Mouse (Mus musculus) heart, postnatal 14 days (tissue): ENCODE data around the gene Eif1. TPM values are rescaled to one million over a fixed set of nuclear protein-coding genes. Genes with fewer than 3 reads are reported as not detected.

Experiments
- DNase-seq, 2 experiments: peaks; one replicate each; pipeline ENCODE4 v3.0.0; 2021 to 2022
- intact Hi-C: fragments of 180-260 bp; cut with DNase I; formaldehyde crosslinking; loops from one replicate; pipeline ENCODE4 v1.15.1; 2025
- long read RNA-seq, 2 experiments: library from polyadenylated mRNA; stranded (forward); transcript quantifications; one replicate each; pipeline ENCODE4 v2.0.0; 2021
- total RNA-seq, 2 experiments: library from RNA; stranded (reverse); gene quantifications; 2 replicates each; pipeline ENCODE4 v1.2.3; 2021

Gene Eif1
- total RNA-seq: 1,000 to 10,000 TPM; 1,264 to 1,321 TPM
- long read RNA-seq, experiment 1, transcript Eif1-201 (4 exons, 1,322 nt): major isoform, 784 of 798 reads
- long read RNA-seq, experiment 1, partial matches to known transcripts: 0 of 798 reads
- long read RNA-seq, experiment 1, other reads (novel, unspliced or antisense): 8 of 798 reads
- long read RNA-seq, experiment 2, transcript Eif1-201 (4 exons, 1,322 nt): major isoform, 665 of 675 reads
- long read RNA-seq, experiment 2, partial matches to known transcripts: 1 of 675 reads
- long read RNA-seq, experiment 2, other reads (novel, unspliced or antisense): 7 of 675 reads

- DNase-seq: peak; percentile 100
- intact Hi-C loops: loop anchor here (5.0 kb wide), 1 partner anchor 78 kb away; the partner anchor contains the start of gene Jup
These were observed at the start of gene Eif1 for GRCm38 (mm10) chr11:100319492-100320171. TSS of gene Eif1 (plus strand) at chr11:100319885.

GRCm38 (mm10) chr11:100271878-100272277 is 47.8 kb upstream of the Eif1 start:
- intact Hi-C loops: no loop called here
- no peak for DNase-seq

DNA sequence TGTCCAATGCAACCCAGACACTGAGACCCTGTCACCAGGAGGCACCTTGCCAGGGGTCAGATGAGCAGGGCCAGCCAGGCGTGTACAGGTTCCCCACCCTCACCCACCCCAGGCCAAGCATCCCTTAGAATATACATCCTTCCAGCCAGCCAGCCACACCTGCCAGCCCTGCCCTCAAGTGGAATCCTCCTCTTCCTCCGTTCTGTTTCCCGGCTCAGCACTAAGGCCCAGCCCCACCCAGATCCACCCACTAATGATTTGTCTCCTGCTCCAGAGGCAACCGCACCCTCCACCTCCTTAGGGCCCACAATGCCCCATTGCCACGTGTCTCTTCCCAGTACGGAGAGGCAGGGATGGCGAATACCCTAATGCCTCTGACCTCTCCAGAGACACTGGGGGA is 45.0 kb upstream of the Eif1 start:
- no peak for DNase-seq
- intact Hi-C loops: no loop called here

- intact Hi-C loops: no loop called here
- no peak for DNase-seq
These were observed 44.2 kb upstream of the Eif1 start for GRCm38 (mm10) chr11:100275466-100275865.

GRCm38 (mm10) chr11:100277726-100278480 is 41.8 kb upstream of the Eif1 start:
- no peak for DNase-seq
- intact Hi-C loops: no loop called here

DNA sequence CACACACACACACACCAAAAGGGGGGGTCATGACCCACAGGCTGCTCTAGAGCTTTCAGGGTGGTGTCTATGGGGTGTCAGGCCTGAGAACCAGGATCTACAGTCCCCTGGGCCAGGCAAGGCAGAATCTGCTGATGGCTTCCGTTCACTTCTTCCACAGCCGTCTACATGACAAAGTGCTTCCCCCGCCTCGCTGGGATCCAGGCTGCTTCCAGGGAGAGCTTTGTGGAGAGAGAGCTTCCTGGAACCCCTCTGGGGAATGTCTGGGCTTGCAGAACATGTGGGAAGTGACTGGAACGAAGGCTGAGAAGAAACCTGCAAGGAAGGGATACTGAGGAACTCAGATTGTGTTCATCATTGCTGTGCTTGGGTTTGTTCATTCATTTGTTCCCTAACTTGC is 40.9 kb upstream of the Eif1 start:
- no peak for DNase-seq
- intact Hi-C loops: no loop called here

- intact Hi-C loops: loop anchor here (1.0 kb wide), 3 partner anchors 13 to 817 kb away; no protein-coding TSS in a partner anchor
- DNase-seq: peak; percentile 83 to 91
These were observed 37.8 kb upstream of the Eif1 start for GRCm38 (mm10) chr11:100281596-100282544.

DNA sequence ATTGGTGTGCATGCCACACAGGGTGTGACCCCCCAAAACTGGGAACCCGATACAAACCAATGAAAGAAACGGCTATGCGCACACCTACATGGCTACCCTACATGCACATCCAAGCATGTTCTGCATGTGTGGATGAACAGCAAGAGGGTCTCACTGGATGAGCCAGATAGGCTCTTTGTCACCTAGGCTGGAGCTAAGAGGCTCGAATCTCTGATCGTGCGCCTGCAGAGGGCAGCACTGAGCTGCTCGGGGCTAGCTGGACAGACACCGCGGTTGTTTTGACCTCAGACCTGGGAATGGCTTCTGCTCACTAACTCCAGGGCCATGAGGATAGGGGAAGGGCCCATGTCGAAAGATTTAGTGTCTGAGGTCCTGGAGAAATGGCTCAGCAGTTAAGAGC is 37.1 kb upstream of the Eif1 start:
- DNase-seq: peak; percentile 88 to 91
- intact Hi-C loops: loop anchor here (1.0 kb wide), 2 partner anchors 13 to 113 kb away; no protein-coding TSS in a partner anchor

- no peak for DNase-seq
- intact Hi-C loops: no loop called here
These were observed 34.7 kb upstream of the Eif1 start for GRCm38 (mm10) chr11:100284988-100285387.

- intact Hi-C loops: no loop called here
- peak; percentile 58 to 63 for DNase-seq
These were observed 32.7 kb upstream of the Eif1 start for GRCm38 (mm10) chr11:100287024-100287423.

DNA sequence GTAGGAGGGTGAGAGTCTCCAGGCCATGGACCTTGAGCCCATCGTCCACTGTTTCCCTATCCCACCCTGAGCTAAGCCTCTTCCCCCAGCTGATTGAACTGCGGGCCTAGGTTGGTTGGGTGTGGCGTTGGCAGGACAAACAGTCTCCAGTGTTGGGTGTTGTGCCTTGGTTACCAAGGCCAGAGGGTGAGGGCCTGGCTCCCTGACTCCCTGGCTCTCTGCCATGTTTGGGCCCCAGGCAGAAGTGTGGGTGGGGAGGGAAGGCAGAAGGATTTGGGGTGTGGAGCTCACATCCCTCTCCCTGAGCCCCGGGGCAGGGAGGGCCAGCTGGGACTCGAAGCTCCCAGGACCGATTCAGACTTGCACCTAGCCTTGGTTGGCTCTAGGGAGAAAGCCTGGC is 30.7 kb upstream of the Eif1 start:
- intact Hi-C loops: no loop called here
- peak in 1 of 2 experiments; percentile 35 for DNase-seq

DNA sequence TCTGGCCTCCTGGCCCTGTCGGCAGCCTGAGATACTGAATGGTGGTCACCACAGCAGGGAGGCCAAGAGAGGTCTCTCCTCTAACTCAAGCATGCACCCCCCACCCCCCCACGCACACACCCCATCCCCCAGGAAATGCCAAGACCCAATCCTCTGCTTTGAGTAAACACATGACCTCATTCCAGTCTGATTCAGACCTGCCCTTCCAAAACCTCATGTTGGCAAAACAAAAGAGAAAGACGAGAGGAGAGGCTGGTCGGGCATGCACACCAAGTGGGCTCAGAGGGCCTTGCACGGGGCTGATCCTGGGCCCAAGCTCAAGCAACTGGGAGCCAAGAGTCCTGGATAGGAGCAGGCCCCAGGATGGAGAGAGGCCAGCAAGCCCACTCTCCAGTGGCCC is 29.4 kb upstream of the Eif1 start:
- DNase-seq: no peak
- intact Hi-C loops: no loop called here

GRCm38 (mm10) chr11:100292884-100293283 is 26.8 kb upstream of the Eif1 start:
- DNase-seq: no peak
- intact Hi-C loops: no loop called here

DNA sequence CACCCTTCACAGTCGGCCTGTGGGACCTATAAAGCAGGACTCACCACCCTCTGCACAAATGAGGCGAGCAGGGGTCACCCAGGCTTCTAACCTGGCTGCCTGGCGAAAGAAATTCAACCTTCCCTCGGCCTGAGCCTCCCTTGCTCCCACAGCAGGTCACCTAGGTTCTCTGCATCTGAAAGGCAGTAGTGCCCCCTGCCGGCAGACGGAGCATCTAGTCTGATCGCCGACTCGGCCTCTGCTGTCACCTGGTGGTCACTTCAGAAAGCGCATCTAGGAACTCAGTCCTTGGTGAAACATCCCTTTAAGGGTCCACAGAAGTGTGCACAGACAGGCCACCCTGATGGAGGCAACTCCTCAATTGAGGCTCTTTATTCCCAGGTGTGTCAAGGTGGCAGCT is 24.4 kb upstream of the Eif1 start:
- intact Hi-C loops: loop anchor here (1.0 to 5.0 kb wide), 4 partner anchors 13 to 908 kb away; partner anchors contain the start of gene Krt10

GRCm38 (mm10) chr11:100297801-100298200 is 21.9 kb upstream of the Eif1 start:
- DNase-seq: no peak

More for the DNA sequence above, 24.4 kb upstream of the Eif1 start:
- peak; percentile 84 to 89 for DNase-seq

DNA sequence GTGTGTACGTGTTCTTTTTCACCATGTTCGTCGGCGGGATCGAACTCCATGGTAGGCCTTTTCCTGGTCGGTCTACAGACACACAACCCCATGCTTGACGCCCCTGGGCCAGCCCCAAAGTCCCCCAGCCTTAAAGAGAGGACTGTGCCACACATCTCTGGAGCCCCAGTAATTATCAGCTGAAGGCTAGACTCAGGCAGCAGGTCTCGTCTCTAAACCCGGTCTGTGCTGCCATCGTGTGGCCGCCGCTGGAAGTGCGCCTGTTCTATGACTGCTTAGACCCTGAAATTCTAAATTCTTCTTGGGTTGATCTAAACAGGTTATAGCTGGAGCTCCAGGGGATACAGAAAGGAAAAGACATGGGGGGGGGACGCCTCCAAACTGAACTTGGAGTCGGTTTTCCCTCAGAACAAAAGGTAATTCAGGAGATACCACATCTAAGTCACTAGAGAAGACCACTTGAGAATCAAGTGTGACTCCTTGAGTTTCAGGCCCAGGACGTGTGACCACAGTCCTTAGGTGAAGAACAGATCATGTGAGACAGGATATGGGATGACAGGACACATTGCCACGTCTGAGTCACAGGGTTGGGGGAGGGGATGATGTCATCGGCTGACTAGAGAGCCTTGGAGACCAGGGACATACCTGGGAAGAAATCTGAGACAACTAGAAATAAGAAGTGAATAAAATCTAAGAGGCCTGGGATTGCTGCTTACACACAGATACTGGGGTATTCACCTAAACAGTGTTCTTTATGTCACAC is 21.2 kb upstream of the Eif1 start:
- DNase-seq: peak; percentile 84 to 89
- intact Hi-C loops: loop anchor here (5.0 kb wide), 3 partner anchors 131 to 911 kb away; partner anchors contain the start of gene Krt10

More at GRCm38 (mm10) chr11:100297801-100298200, 21.9 kb upstream of the Eif1 start:
- intact Hi-C loops: loop anchor here (5.0 kb wide), 3 partner anchors 130 to 910 kb away; partner anchors contain the start of gene Krt10

- intact Hi-C loops: no loop called here
- peak; percentile 59 to 79 for DNase-seq
These were observed 19.4 kb upstream of the Eif1 start for GRCm38 (mm10) chr11:100300293-100300692.

GRCm38 (mm10) chr11:100301292-100301691 is 18.4 kb upstream of the Eif1 start:
- intact Hi-C loops: no loop called here

DNA sequence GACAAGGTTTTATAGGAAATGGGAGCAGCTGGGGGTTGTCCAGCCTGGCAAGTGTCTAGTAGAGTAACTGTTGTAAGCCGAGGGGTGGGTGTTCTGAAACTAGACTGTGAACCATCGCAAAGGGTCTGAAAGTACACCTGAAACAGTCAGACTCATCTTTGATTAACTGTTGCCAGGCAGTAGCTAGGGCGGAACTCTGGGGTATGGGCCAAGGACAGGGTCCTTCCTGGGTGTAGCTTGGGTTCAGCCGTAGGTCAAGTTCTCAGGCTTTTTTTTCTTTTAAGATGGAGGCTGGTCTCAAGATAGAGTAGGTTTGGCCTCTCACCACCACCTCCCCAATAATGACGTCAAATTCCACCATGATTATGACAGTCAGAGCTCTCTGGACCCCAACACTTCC is 11.8 kb upstream of the Eif1 start:
- intact Hi-C loops: no loop called here
- no peak for DNase-seq

More at GRCm38 (mm10) chr11:100301292-100301691, 18.4 kb upstream of the Eif1 start:
- DNase-seq: no peak
